In the genomic region with DNA sequence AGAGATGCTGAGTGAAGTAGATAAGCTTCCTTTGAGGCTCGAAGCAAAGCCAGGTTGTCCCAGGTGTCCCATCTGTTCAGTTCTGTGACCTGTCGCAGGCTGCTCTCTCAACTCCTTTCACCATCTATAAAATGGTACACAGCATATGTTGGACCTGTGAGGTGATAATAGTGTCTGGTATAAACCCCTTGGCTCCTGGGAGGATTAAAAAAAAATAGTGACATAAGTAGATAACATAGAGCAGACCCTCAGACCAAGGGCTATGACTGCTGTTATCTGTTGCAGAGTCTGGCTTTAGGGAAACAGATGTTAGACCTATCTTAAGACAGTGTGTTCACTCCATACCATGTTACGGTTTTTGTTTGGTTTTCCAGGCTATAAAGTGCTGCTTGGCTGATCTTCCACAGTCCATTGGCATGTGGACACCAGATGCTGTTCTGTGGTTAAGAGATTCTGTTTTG, we compare ENCODE assay signal across 1 mouse cellular context.
TF ChIP-seq lines count a peak whose summit lies in the region.

No protein-coding gene starts in this region.

TF ChIP-seq in MEL, 35 proteins besides CTCF, POLR2A, EP300 and RAD21 (continued from another document):
- TF ChIP-seq CHD1 (IDR thresholded peaks at IDR 0.05; ENCODE audit: low read depth, low read length): no peak
- no peak for TF ChIP-seq GABPA (IDR thresholded peaks at IDR 0.05; ENCODE audit: low read depth, low read length)
- no peak for TF ChIP-seq SMC3 (IDR thresholded peaks at IDR 0.05; ENCODE audit: low read depth, low read length)
- TF ChIP-seq E2F4 (IDR thresholded peaks at IDR 0.05; ENCODE audit: borderline replicate concordance, low read depth, low read length): no peak
- TF ChIP-seq HCFC1 (IDR thresholded peaks at IDR 0.05; ENCODE audit: low read depth, low read length): 0 out of 2 replicates have a peak, but pooled peaks have one; percentile 24
- TF ChIP-seq CHD2 (IDR thresholded peaks at IDR 0.05; ENCODE audit: low read length): no peak
- TF ChIP-seq ZKSCAN1 (IDR thresholded peaks at IDR 0.05; ENCODE audit: low read depth, low read length): no peak
- 0 out of 2 replicates have a peak, but pooled peaks have one; percentile 9 for TF ChIP-seq MAFK (IDR thresholded peaks at IDR 0.05; ENCODE audit: borderline replicate concordance, low read depth, low read length)
- peak; percentile 46 for TF ChIP-seq MXI1 (IDR thresholded peaks at IDR 0.05; ENCODE audit: low read depth, low read length)
- peak; percentile 92 for TF ChIP-seq GATA1 (IDR thresholded peaks at IDR 0.05; ENCODE audit: low read depth, low read length)
- no peak for TF ChIP-seq POLR2AphosphoS5 (IDR thresholded peaks at IDR 0.05; ENCODE audit: borderline replicate concordance, low read depth, low read length)
- TF ChIP-seq JUND (IDR thresholded peaks at IDR 0.05; ENCODE audit: low read depth, low read length): no peak
- 0 out of 2 replicates have a peak, but pooled peaks have one; percentile 6 for TF ChIP-seq MYB (IDR thresholded peaks at IDR 0.05; ENCODE audit: low read depth, low read length)
- TF ChIP-seq NELFE (IDR thresholded peaks at IDR 0.05; ENCODE audit: low read depth, low read length): no peak
- peak; percentile 37; the same call in 1 of the 2 replicates for TF ChIP-seq MYC (IDR thresholded peaks at IDR 0.05; ENCODE audit: low read depth, low read length)
- TF ChIP-seq ZC3H11A (IDR thresholded peaks at IDR 0.05; ENCODE audit: low read depth, low read length): no peak
- no peak for TF ChIP-seq USF2 (IDR thresholded peaks at IDR 0.05; ENCODE audit: borderline replicate concordance in 1 of 2, insufficient read depth in 1 of 2, low read depth in 1 of 2, low read length in 2 of 2)
- TF ChIP-seq MAZ (IDR thresholded peaks at IDR 0.05; ENCODE audit: low read depth, low read length): no peak
- peak; percentile 48 for TF ChIP-seq RCOR1 (IDR thresholded peaks at IDR 0.05; ENCODE audit: low read depth, low read length)
- TF ChIP-seq USF1 (IDR thresholded peaks at IDR 0.05; ENCODE audit: low read depth, low read length): no peak
- TF ChIP-seq ZNF384 (IDR thresholded peaks at IDR 0.05; ENCODE audit: low read depth, low read length): peak; percentile 88
- no peak for TF ChIP-seq MEF2A (IDR thresholded peaks at IDR 0.05; ENCODE audit: extremely low read depth, insufficient replicate concordance, low read depth, low read length, poor library complexity, severe bottlenecking)
- TF ChIP-seq POLR2AphosphoS2 (IDR thresholded peaks at IDR 0.05; ENCODE audit: low read length): no peak
- TF ChIP-seq ELF1 (IDR thresholded peaks at IDR 0.05; ENCODE audit: low read depth, low read length): no peak
- peak; percentile 96 for TF ChIP-seq TAL1 (IDR thresholded peaks at IDR 0.05; ENCODE audit: low read length)
